Mouse (Mus musculus) bone marrow macrophage, adult 2 months (primary cell): Measurements from ENCODE around the gene Sdccag8.

Source experiments
- CTCF ChIP-seq: IDR thresholded peaks from 2 replicates; pipeline ENCODE4 v1.5.1; 2012; ENCODE audit warnings: low read depth, mild to moderate bottlenecking, low read length, moderate library complexity
- POLR2A ChIP-seq: IDR thresholded peaks from 2 replicates; pipeline ENCODE4 v1.6.1; 2012; ENCODE audit warnings: mild to moderate bottlenecking, low read depth, low read length, borderline replicate concordance

GRCm38 (mm10) chr1:176852813-176853590 is 38.5 kb downstream of the Sdccag8 start:
- no peak for TF ChIP-seq CTCF
- TF ChIP-seq POLR2A: no peak
